Mouse (Mus musculus) cerebellum, adult 2 months (tissue): ENCODE measurements at regions not wholly inside any gene's neighbourhood (a gene's known extent, or its start where the extent isn't known, plus 50 kb on each side); places are given as distances from the start of the nearest gene placed in this dataset.

Experiments used
- DNase-seq, 2 experiments: peaks; one replicate each; pipeline ENCODE4 v3.0.0; 2021
- H3K27ac ChIP-seq: fragments of 200-500 bp; 2 replicates; pipeline ENCODE4 v1.5.1; 2012; ENCODE audit warnings: low read length, control low read depth, inconsistent platforms; ENCODE audit not compliant: insufficient read depth
- H3K27me3 ChIP-seq: fragments of 200-500 bp; 2 replicates; pipeline ENCODE4 v1.6.1; 2012; ENCODE audit warnings: inconsistent platforms, mild to moderate bottlenecking, low read length, moderate library complexity; ENCODE audit not compliant: control insufficient read depth, insufficient read depth
- H3K4me1 ChIP-seq: fragments of 200-500 bp; 2 replicates; pipeline ENCODE4 v1.6.1; 2011; ENCODE audit warnings: low read length; ENCODE audit not compliant: control insufficient read depth, insufficient read depth
- H3K4me3 ChIP-seq: fragments of 200-500 bp; replicated peaks from 2 replicates; pipeline ENCODE3; 2011; ENCODE audit warnings: mild to moderate bottlenecking, low read depth, low read length, control low read depth; ENCODE audit not compliant: insufficient read depth
- CTCF ChIP-seq: fragments of 200-500 bp; IDR thresholded peaks from 2 replicates; pipeline ENCODE4 v1.5.1; 2011; ENCODE audit warnings: low read depth, mild to moderate bottlenecking, control low read depth, low read length, moderate library complexity, borderline replicate concordance; ENCODE audit not compliant: insufficient read depth
- POLR2A ChIP-seq: fragments of 200-500 bp; IDR thresholded peaks from 2 replicates; pipeline ENCODE4 v1.6.1; 2011; ENCODE audit warnings: low read length, control low read depth, borderline replicate concordance; ENCODE audit not compliant: insufficient read depth
- WGBS: fragments of 180-500 bp; shearing (Covaris S2); methylation state at CpG from one replicate; pipeline ENCODE4 v1.1.7; 2018; 5-methylcytosine and 5-hydroxymethylcytosine counted together

DNA sequence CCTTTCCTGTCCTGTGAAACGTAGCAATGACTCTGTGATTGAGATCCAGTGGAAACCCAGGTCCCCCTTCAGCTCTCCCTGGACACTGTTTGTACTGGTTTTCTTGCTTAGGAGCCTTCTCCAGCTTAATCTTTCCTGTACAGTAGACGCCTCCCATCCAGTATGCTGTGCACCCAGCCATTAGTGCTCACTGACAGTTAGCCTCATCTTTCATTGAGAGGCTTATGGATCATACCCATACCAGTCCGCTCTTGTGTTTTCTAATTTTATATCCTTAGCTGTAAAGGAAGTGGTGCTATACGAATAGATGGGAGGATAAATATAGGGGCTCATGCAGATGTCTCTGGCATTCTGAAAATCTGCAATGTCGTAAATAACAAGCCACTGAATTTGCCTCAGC, 269.9 kb downstream of the Ptprc start:
- TF ChIP-seq POLR2A (no peak), CTCF (no peak)
- 66% methylated on average over 5 of the region's 5 CpGs for WGBS

GRCm38 (mm10) chr1:137903351-137903750, 272.2 kb downstream of the Ptprc start:
- DNase-seq = no peak
- no peak overlapping the region for H3K4me3 ChIP-seq
- H3K27me3 ChIP-seq = no peaks in the 10 kb centered on the region
- H3K4me1 ChIP-seq = no peaks in the 10 kb centered on the region; the same call in 1 of the 2 replicates
- TF ChIP-seq POLR2A (no peak), CTCF (no peak)
- H3K27ac ChIP-seq = no peak overlapping the region
- 25% methylated on average over 4 of the region's 4 CpGs for WGBS

More for the DNA sequence above, 269.9 kb downstream of the Ptprc start:
- no peak overlapping the region for H3K4me3 ChIP-seq
- no peaks in the 10 kb centered on the region for H3K27me3 ChIP-seq
- no peaks in the 10 kb centered on the region; the same call in 1 of the 2 replicates for H3K4me1 ChIP-seq
- H3K27ac ChIP-seq = no peak overlapping the region
- no peak for DNase-seq

GRCm38 (mm10) chr1:137902859-137903258, 272.6 kb downstream of the Ptprc start:
- Histone ChIP-seq H3K4me1 (no peaks in the 10 kb centered on the region; the same call in 1 of the 2 replicates), H3K4me3 (no peak overlapping the region), H3K27me3 (no peaks in the 10 kb centered on the region), H3K27ac (no peak overlapping the region; the same call in 1 of the 2 replicates)
- 20% methylated on average over 6 of the region's 6 CpGs for WGBS
- DNase-seq = peak in 1 of 2 experiments; percentile 30
- TF ChIP-seq CTCF (no peak), POLR2A (no peak)

DNA sequence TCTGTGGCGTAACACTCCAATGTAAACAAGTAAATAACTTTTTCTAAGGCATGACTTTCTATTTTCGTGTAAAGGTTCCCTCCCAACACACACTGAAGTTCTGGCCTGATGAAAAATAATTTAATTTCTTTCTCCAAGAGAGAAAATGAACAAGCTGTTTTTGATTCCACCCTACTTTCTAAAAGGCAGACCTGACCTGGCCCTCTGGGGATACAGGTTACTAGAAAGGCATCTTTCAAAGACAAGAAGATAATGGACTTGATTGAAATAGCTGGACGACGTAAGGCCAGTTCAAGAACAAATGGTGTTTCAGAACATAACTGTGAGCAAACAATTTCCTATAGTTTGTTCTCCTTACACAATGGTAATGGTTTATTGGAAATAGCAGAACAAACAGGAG, 273.5 kb downstream of the Ptprc start:
- Histone ChIP-seq H3K4me3 (peak overlapping the region; percentile 19), H3K27me3 (no peaks in the 10 kb centered on the region), H3K27ac (no peak overlapping the region), H3K4me1 (no peaks in the 10 kb centered on the region; the same call in 1 of the 2 replicates)
- no peak for TF ChIP-seq POLR2A
- no peak for TF ChIP-seq CTCF
- no peak for DNase-seq
- WGBS = 29% methylated on average over 4 of the region's 4 CpGs

GRCm38 (mm10) chr1:137901211-137901610, 274.3 kb downstream of the Ptprc start:
- 4% methylated on average over 5 of the region's 5 CpGs for WGBS
- Histone ChIP-seq H3K27ac (no peak overlapping the region), H3K27me3 (no peaks in the 10 kb centered on the region), H3K4me1 (no peaks in the 10 kb centered on the region; the same call in 1 of the 2 replicates), H3K4me3 (peak overlapping the region; percentile 98)
- TF ChIP-seq CTCF (no peak), POLR2A (no peak)
- no peak for DNase-seq

DNA sequence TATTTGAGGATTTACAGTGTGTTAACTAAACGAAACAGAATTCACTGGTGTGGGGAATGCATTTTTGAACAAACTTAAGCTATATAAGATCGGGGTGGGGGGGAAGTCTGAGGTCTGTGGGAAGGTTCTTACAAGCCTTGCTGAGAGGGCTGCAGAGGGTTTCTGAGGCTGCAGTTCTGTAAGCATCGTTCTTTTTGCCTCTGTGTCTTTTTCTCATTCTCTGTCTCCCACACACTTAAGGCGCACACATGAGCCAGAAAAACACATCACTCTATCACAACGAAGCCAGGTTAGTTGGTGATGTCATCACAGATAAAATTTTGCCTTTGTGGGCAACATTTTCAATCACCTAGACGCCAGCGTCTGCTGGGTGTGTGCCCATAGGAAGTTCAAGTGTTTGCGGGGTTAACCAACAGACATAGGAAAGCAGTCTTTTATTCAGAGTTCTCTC, 274.9 kb downstream of the Ptprc start:
- peak; percentile 67 to 72 for DNase-seq
- WGBS = under 1% methylated on average over 8 of the region's 8 CpGs
- TF ChIP-seq POLR2A (no peak), CTCF (no peak)
- Histone ChIP-seq H3K4me3 (peak overlapping the region; percentile 98), H3K4me1 (no peaks in the 10 kb centered on the region; the same call in 1 of the 2 replicates), H3K27me3 (no peaks in the 10 kb centered on the region), H3K27ac (peak overlapping the region; percentile 89)

DNA sequence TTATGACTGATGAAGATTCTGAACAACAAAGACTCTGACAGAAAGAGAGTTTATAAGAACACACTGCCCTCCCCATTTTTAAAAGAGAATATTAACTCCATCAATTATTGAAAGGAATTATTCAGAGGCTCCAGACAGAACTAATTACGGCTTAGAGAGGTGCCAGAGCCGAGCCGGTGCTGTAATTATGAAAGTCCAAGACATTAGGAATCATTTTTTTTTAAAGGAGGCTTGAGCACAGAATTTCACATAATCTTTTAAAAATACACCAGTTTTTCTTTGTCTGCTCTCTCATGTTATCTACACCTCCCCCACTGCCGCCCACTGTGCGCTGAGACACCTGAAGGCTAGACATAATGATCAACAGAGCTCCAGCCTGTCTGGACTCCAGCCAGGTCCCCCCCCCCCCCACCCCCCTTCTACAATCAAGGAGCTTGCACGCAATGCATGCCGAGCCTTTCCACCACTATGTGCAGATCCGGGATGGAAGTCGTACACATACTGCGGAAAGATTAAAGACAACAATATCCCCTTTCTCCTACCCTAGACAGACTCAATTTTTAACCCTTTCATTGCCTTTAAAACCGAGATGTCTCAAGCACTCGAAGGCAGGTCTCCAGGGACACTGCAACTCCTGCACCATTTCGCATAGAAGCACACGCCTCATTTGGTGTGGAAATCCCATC, 275.4 kb downstream of the Ptprc start:
- Histone ChIP-seq H3K4me1 (no peaks in the 10 kb centered on the region; the same call in 1 of the 2 replicates), H3K27me3 (no peaks in the 10 kb centered on the region), H3K4me3 (peak overlapping the region; percentile 98), H3K27ac (peak overlapping the region; percentile 89)
- 1% methylated on average over 14 of the region's 14 CpGs for WGBS
- peak; percentile 72 to 76 for DNase-seq
- TF ChIP-seq POLR2A = peak; percentile 20; the same call in 1 of the 2 replicates
- no peak for TF ChIP-seq CTCF

DNA sequence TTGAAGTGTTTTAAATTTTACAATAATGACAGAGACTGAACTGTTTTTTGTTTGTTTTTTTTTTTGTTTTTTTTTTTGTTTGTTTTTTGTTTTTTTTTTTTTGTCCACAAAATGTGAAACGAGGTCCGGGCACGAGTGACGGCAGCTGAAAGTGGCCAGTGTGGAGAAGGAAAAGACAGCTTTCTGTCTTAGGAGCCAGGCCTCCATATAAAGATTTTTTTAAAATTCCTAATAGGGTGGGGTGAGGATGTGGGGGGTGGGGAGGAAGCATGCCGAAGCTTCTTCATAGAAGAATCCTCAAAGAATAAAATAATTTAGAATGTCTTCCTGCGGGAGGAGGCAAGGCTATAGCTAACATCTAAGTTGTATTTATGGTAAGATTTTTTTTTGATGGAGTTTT, 276.2 kb downstream of the Ptprc start:
- Histone ChIP-seq H3K4me3 (peak overlapping the region; percentile 98), H3K27me3 (no peaks in the 10 kb centered on the region), H3K4me1 (no peaks in the 10 kb centered on the region), H3K27ac (no peak overlapping the region)
- WGBS = 1% methylated on average over 6 of the region's 6 CpGs
- no peak for TF ChIP-seq POLR2A
- no peak for TF ChIP-seq CTCF
- peak in 1 of 2 experiments; percentile 23 for DNase-seq
